Mouse (Mus musculus) ES-Bruce4 (cell line): ENCODE data around the gene Ppp2r5d.

Experiments
- CTCF ChIP-seq: IDR thresholded peaks from one replicate; pipeline ENCODE4 v1.8.1; 2011; ENCODE audit warnings: low read depth, low read length
- EP300 ChIP-seq: IDR thresholded peaks from 2 replicates; pipeline ENCODE4 v1.6.1; 2011; ENCODE audit warnings: low read depth, low read length; ENCODE audit not compliant: insufficient read depth
- POLR2A ChIP-seq: IDR thresholded peaks from one replicate; pipeline ENCODE4 v1.8.1; 2011; ENCODE audit warnings: low read length; ENCODE audit not compliant: insufficient read depth

- TF ChIP-seq POLR2A (no peak), CTCF (peak; percentile 80), EP300 (no peak)
Measured at GRCm38 (mm10) chr17:46728021-46728420, 23.1 kb upstream of the Ppp2r5d start.
